Comparison of ENCODE assay signal across 16 mouse cellular contexts in the genomic region with DNA sequence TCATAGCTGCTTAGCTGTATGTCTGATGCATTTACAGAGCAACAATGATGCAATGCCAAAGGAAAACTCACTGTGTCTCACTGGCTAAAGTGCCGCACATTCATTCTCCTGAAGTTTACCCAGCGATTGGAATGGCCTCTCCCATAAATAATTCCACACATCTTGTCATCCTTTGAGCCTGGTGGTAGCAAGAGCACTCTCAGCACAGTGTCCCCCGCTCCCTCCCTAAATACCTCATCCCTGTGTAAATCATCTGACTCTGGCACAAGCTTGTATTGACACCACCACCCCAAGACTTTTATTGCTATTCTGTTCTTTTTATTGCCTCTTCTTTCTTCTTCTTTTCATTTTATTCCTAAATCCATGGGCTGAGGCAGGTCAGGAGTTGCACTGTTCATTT.
"Had no signal": no experiment of that assay in that cellular context is flagged by ENCODE, and none has a peak within 500 bp of the region (broad histone marks: within the 10 kb centered on the region; RNA-seq: fewer than 3 reads in every experiment).

No protein-coding gene starts in this region.

- H3K4me2 ChIP-seq: liver, embryonic 13.5 days; midbrain, embryonic 12.5 days; midbrain, embryonic 15.5 days; stomach, embryonic 15.5 days had no signal

- H3K27me3 ChIP-seq: liver, embryonic 13.5 days; midbrain, embryonic 12.5 days; midbrain, embryonic 15.5 days; stomach, embryonic 15.5 days had no signal

- H3K36me3 ChIP-seq: liver, embryonic 13.5 days; midbrain, embryonic 12.5 days; midbrain, embryonic 15.5 days; stomach, embryonic 15.5 days had no signal

- H3K4me1 ChIP-seq: liver, embryonic 13.5 days; midbrain, embryonic 15.5 days; stomach, embryonic 15.5 days had no signal

- H3K27ac ChIP-seq: left cerebral cortex, adult 2 months; liver, embryonic 13.5 days; midbrain, embryonic 12.5 days; midbrain, embryonic 15.5 days; stomach, embryonic 15.5 days had no signal

- H3K9me3 ChIP-seq: liver, embryonic 13.5 days; midbrain, embryonic 12.5 days; midbrain, embryonic 15.5 days; stomach, embryonic 15.5 days had no signal

- H3K9ac ChIP-seq: liver, embryonic 13.5 days; midbrain, embryonic 12.5 days; midbrain, embryonic 15.5 days; stomach, embryonic 15.5 days had no signal

- DNase-seq: kidney, adult 9 months; kidney, postnatal 36 days; layer of hippocampus, postnatal 36 days; liver, embryonic 13.5 days; lung, adult 2 months; lung, postnatal 14 days; lung, postnatal 4 days; right cerebral cortex, adult 18-20 months; right cerebral cortex, postnatal 25 days; spleen, adult 18-20 months; thymus, postnatal 25 days had no signal

- ATAC-seq: intestine, postnatal 0 days; midbrain, embryonic 15.5 days had no signal

- H3K4me3 ChIP-seq: left cerebral cortex, adult 2 months; liver, embryonic 13.5 days; midbrain, embryonic 12.5 days; midbrain, embryonic 15.5 days; stomach, embryonic 15.5 days had no signal
